Mouse (Mus musculus) liver, embryonic 14.5 days (tissue): Measurements from ENCODE around the gene Rcbtb2.

ENCODE experiments used
- CTCF ChIP-seq: IDR thresholded peaks from 2 replicates; pipeline ENCODE4 v1.5.1; 2016; ENCODE audit warnings: antibody characterized with exemption, low read depth, control low read depth
- EP300 ChIP-seq: IDR thresholded peaks from 2 replicates; pipeline ENCODE4 v1.6.1; 2016; ENCODE audit warnings: antibody characterized with exemption, low read depth

GRCm38 (mm10) chr14:73173662-73174061, 50.8 kb downstream of the Rcbtb2 start:
- TF ChIP-seq CTCF (no peak), EP300 (no peak)
